Mouse (Mus musculus): ENCODE measurements around the gene Zfp341.

Zfp341 gene

GRCm38 (mm10) chr2:154638521-154638920, 25.4 kb downstream of the Zfp341 start:
- no peak for DNase-seq

GRCm38 (mm10) chr2:154639115-154639514, 26.0 kb downstream of the Zfp341 start:
- no peak for DNase-seq

GRCm38 (mm10) chr2:154641176-154641575, 28.1 kb downstream of the Zfp341 start:
- DNase-seq, result peak; percentile 69 to 84

DNA sequence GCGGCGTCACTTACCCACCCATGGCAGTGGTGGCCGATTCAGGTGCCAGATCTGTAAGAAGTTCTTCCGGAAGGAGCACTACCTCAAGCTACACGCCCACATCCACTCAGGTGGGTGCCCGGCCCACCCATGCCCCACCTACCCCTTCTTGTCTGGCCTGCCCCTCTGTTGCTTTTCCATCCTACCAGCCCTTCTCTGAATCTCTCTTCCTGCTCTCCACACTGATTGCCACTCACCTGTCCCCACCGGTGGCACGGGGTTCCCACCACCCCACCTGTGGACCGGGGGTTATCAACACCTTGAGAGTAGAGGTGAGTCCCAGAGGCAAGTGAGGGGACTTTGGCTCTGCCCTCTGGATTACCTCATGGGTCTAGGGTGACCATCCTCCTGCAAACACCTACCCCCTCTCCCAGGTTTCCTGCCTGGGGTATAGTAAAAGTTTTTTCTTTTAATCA, 28.9 kb downstream of the Zfp341 start:
- DNase-seq, result peak; percentile 32 to 53

- DNase-seq, result no peak
Observed at GRCm38 (mm10) chr2:154642712-154643385, 29.8 kb downstream of the Zfp341 start.

DNA sequence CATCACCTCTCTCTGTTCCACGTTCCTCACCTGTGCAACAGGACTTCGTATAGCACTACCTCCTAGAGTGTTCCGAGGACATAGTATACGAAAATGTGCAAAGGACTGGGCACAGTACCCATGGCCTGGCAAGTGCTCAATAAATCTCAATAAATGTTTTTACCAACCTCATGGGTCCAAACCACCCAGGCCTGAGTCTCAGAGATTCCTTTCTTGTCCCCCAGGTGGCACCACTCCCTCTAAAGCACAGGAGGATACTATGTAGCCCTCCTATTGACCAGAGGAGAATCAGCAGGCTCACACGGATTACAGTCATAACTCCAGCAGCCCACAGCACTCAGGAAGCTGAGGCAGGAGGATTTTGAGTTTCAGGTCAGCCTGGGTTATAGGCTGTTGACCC, 33.5 kb downstream of the Zfp341 start:
- no peak for DNase-seq

GRCm38 (mm10) chr2:154648086-154648485, 35.0 kb downstream of the Zfp341 start:
- DNase-seq, result no peak

- no peak for DNase-seq
Observed at GRCm38 (mm10) chr2:154650404-154650803, 37.3 kb downstream of the Zfp341 start.

DNA sequence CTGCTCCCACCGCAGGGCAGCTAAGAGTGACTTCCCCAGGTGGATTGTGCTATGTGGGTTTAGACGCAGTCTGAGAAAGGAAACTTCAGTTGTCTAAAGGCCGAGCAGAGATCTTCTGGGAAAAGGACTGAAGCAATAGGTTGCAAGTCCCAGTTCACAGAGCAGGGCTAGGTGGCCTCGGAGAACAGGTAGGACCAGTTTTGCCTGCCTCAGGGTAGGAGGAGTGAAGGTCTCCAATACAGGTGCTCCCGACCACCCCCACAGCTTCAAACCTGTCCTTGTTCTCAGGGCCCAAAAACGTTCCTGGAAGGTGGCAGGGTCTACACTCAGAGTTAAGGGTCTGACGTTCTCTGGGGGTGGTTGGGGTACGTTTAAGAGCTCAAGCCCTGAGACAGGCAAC, 38.3 kb downstream of the Zfp341 start, which contains the start of gene Chmp4b:
Chmp4b (plus strand) TSS at position 343 of the 400 bp plus-strand sequence.
- DNase-seq, result peak; percentile 67 to 85

DNA sequence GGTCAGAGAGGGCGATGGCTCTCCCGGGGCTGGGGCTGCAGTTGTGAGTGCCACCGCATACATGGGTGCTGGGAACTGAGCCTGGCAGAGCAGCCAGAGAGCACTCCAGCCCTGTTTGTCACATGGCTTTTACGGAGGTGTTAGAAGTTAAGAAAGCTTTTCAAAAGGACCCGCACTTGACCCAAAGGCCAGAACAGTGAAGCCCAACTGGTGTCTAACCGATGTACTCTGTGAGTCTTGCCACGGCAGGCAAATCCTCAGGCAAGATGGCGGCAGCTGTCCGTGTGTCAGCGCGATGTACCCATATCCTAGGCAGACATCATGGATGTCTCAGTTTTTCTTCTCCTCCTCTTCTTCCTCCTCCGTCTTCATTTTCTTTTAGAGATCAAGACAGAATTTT, 41.9 kb downstream of the Zfp341 start:
- DNase-seq, result no peak

GRCm38 (mm10) chr2:154655878-154656414, 42.8 kb downstream of the Zfp341 start:
- DNase-seq, result no peak

- DNase-seq, result peak; percentile 98 to 99
Observed at GRCm38 (mm10) chr2:154656710-154657485, 43.8 kb downstream of the Zfp341 start.

DNA sequence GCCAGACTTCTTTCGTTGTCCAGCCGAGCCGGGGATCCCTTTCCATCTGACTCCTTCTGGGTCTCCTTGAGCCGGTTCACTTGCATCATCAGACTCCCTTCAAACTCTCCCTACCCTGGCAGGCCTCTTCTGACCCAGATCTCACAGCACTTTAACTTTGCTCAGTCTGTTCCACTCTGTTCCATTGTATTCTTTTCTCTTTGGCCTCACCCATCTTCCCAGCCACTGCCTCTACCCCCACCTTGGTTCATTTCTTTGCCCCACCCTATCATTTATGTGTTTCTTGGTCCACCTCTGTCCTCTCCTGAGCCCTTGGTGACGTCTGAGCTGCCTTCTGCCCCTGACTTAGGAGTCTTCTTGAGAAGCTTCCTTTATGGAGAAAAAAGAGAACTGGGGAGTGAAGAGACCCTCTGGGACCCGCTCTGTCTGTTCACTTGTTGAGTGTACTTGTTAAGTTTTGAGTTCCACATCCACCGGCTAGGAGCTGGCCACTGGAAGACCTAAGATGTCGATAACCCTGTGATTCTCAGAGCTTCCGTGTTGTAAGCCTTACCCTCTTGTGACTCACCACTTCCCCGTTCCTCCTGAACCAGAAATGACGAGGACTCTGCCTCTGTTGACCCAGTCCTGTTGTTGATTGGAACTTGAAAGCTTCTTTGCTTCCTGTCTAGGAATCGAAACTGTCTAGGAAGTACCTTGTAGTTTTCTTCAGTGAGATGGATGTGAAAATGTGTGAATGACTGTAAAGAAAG, 44.6 kb downstream of the Zfp341 start:
- peak; percentile 75 to 84 for DNase-seq

DNA sequence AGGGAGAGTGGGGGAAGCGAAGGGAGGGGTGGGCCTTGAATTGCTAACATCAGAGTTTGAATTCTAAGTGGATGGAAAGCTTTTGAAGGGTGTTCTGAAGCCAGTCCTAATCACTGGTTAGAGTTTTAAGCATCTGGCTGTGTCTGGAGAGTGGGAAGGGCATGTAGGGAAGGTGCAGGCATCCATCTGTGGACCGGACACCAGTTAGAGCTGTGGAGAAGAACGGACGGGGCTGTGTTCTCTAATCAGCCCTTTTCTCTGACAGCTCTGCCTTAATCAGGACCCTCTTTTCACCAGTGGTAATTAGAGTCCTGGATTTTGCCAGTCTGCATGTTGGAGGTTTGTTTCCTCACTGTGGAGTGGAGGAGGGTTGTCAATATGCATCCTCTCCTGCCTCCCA, 46.0 kb downstream of the Zfp341 start:
- DNase-seq, result no peak

GRCm38 (mm10) chr2:154659531-154660074, 46.5 kb downstream of the Zfp341 start:
- DNase-seq, result no peak

GRCm38 (mm10) chr2:154668680-154669079, 55.6 kb downstream of the Zfp341 start:
- no peak for DNase-seq

DNA sequence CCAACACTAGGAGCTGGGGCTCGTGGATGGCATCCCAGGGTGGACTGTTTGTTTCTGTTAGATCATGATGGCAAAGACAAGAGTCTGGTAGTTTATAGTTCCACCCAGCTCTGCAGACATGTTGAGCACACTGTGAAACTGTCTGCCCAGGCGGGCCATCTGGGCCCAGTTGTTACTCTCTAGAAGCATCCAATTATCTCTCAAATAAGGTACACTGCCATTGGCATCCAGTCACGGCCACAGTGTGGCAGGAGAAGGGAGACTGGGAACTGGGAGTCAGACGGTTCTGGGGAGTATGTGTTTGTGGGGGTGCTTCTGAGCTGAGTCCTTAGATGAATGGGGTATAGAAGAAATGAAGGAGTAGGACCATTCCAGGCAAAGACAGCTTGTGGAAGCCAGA, 57.0 kb downstream of the Zfp341 start:
- no peak for DNase-seq

DNA sequence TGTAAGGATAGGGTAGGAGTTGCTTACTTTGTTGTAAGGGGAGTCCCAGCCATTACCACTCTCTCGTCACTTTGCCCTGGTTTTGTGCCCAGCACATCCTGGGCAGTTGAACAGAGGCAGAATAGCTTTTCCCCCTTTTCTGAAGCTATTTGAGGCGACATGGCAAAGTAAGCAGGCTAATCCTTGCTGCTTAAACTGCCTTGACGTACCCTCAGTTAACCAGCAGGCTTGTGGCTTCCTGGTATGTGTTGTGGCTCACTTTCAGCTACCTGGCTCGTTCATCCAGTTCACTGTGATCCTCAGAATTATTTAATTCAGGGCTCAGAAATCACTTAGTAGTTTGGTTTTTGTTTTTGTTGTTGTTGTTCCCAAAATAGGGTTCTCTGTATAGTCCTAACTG, 57.6 kb downstream of the Zfp341 start:
- no peak for DNase-seq

DNA sequence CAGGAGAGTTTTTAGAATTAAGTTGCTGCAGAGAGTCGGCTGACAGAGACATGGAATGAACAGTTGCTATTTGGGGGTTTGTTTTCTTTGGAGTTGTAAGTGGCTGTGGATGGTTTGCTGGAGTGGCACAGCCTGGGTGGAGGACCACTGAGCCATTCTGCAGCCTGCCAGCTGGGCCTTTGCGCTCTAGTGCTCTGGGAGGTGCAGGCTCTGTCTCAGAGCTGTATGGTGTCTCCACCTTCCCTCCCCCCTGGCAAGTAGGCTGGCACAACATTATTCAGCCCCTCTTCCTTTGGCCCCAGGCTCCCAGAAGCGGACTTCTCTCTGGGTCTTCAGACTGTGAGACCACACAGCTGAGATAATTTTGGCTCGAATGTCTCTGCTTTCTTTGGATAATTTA, 60.9 kb downstream of the Zfp341 start:
- DNase-seq, result peak; percentile 17 to 28

DNA sequence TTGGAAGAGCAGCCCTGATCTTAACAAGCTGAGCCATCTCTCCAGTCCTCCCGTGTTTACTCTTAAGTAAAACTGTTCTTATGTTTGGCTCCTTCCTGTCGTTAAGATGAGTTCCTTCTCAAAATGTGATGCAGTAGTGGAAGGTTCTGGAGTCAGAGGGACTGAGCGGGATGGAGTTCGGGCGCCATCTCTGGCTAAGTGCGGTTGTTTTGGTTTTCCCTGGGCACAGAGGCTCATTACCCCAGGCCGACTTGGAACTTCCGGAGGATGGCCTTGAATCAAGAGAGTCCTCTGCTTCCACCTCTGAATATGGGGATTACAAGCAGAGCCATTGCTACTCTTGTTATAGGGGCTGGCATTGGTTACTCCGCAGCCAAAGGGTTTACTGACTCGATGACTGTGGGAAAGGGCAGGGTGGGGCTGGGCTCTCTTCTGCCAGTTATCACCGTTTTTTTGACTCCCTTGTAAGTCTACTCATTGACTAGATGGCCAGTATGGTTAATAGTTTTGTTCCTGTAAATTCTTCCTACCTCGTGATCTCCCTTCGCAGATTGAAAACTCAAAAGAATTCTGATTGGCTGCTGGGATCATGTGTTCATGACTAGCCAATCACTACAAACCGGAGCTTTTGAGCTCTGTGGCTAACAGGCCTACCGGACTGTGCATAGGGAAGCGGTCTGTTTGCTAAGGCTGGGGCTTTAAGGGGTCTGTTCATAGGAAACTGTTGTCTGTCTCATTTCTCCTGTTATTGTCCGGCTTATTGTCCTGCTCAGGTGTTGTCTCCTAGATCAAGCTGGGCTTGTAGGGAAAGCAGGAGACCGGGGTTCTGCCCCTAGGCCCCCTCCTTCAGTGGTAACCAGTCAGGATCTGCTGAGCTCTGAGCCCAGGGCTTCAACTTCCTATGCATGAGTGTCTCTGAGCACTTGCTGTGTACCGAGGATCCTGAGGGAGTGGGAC, 63.8 kb downstream of the Zfp341 start:
- peak; percentile 51 to 60 for DNase-seq

GRCm38 (mm10) chr2:154677651-154678139, 64.6 kb downstream of the Zfp341 start:
- DNase-seq, result peak; percentile 33

Data from lung, adult 18-20 months (tissue).